Mouse (Mus musculus) CH12.LX (cell line): ENCODE data around the gene Ndufb2. TPM values are rescaled to one million over a fixed set of nuclear protein-coding genes. Genes with fewer than 3 reads are reported as not detected.

Experiments used
- DNase-seq: peaks from one replicate; pipeline ENCODE4 v3.0.0-alpha.2; 2013; ENCODE audit errors: extremely low read depth
- H3K27ac ChIP-seq: 2 replicates; pipeline ENCODE4 v1.5.1; 2012; ENCODE audit warnings: low read depth, mild to moderate bottlenecking, control low read depth, moderate library complexity; ENCODE audit not compliant: insufficient read depth
- H3K27me3 ChIP-seq: replicated peaks from 2 replicates; pipeline ENCODE3; 2012; ENCODE audit warnings: inconsistent platforms
- H3K36me3 ChIP-seq, 2 experiments: replicated peaks in 1 of 2; 2 replicates each; pipeline versions ENCODE3 to v1.6.1; 2012; ENCODE audit warnings: inconsistent platforms in 1 of 2, low read length in 1 of 2, mild to moderate bottlenecking in 1 of 2, mixed read lengths in 1 of 2, moderate library complexity in 1 of 2; ENCODE audit not compliant: control insufficient read depth in 1 of 2, insufficient read depth in 1 of 2
- H3K4me1 ChIP-seq, 2 experiments: 2 replicates each; pipeline ENCODE4 v1.6.1; 2012; ENCODE audit warnings: inconsistent platforms in 1 of 2, moderate library complexity in 1 of 2; ENCODE audit not compliant: insufficient read depth in 2 of 2, control insufficient read depth in 1 of 2
- H3K4me2 ChIP-seq: 2 replicates; pipeline ENCODE4 v1.6.1; 2012; ENCODE audit warnings: low read depth, mild to moderate bottlenecking, control low read depth; ENCODE audit not compliant: poor library complexity, insufficient read depth, severe bottlenecking
- H3K4me3 ChIP-seq, 3 experiments: fragments of 150-350 bp in 1 of 3; sonication (generic) in 1 of 3; replicated peaks in 1 of 3; 2 replicates each; pipeline versions ENCODE3 to v1.5.1; 2011 to 2012; ENCODE audit warnings: low read depth in 2 of 3, low read length in 2 of 3, mild to moderate bottlenecking in 2 of 3, moderate library complexity in 2 of 3, control low read depth in 1 of 3, improper control_type of control experiment in 1 of 3, inconsistent platforms in 1 of 3, mixed read lengths in 1 of 3; ENCODE audit not compliant: poor library complexity in 1 of 3
- H3K79me2 ChIP-seq: replicated peaks from 2 replicates; pipeline ENCODE4 v1.6.1; 2012; ENCODE audit warnings: mild to moderate bottlenecking, moderate library complexity; ENCODE audit not compliant: control insufficient read depth, poor library complexity, insufficient read depth, severe bottlenecking; ENCODE audit errors: extremely low read depth
- H3K9ac ChIP-seq: 2 replicates; pipeline ENCODE4 v1.6.1; 2012; ENCODE audit warnings: low read depth, mild to moderate bottlenecking, control low read depth, moderate library complexity; ENCODE audit not compliant: insufficient read depth
- H3K9me3 ChIP-seq: replicated peaks from 2 replicates; pipeline ENCODE3; 2012; ENCODE audit warnings: low read length, inconsistent platforms, mixed read lengths
- BHLHE40 ChIP-seq: IDR thresholded peaks from 2 replicates; pipeline ENCODE4 v1.6.1; 2011; ENCODE audit warnings: mild to moderate bottlenecking, low read depth, low read length, improper control_type of control experiment
- CHD1 ChIP-seq: IDR thresholded peaks from 2 replicates; pipeline ENCODE4 v1.6.1; 2012; ENCODE audit warnings: low read depth, low read length, improper control_type of control experiment, inconsistent platforms
- CHD2 ChIP-seq: IDR thresholded peaks from 2 replicates; pipeline ENCODE4 v1.6.1; 2011; ENCODE audit warnings: low read length, improper control_type of control experiment
- CTCF ChIP-seq, 2 experiments: IDR thresholded peaks in 1 of 2; conservative IDR thresholded peaks in 1 of 2; 2 replicates each; pipeline ENCODE4 v1.5.1; 2011 to 2012; ENCODE audit warnings: low read depth in 2 of 2, low read length in 2 of 2, improper control_type of control experiment in 1 of 2, inconsistent platforms in 1 of 2, mild to moderate bottlenecking in 1 of 2, moderate library complexity in 1 of 2
- E2F4 ChIP-seq: IDR thresholded peaks from 2 replicates; pipeline ENCODE4 v1.6.1; 2011; ENCODE audit warnings: low read depth, low read length, improper control_type of control experiment; ENCODE audit not compliant: insufficient replicate concordance
- IRF4 ChIP-seq: IDR thresholded peaks from 2 replicates; pipeline ENCODE4 v1.6.1; 2014; ENCODE audit warnings: low read depth, mild to moderate bottlenecking, inconsistent platforms, low read length, improper control_type of control experiment
- JUN ChIP-seq: IDR thresholded peaks from 2 replicates; pipeline ENCODE4 v1.6.1; 2011; ENCODE audit warnings: low read depth, mild to moderate bottlenecking, low read length, improper control_type of control experiment, moderate library complexity; ENCODE audit not compliant: insufficient read depth
- JUND ChIP-seq: conservative IDR thresholded peaks from 2 replicates; pipeline ENCODE4 v1.6.1; 2011; ENCODE audit warnings: low read depth, low read length, improper control_type of control experiment
- KAT2A ChIP-seq: IDR thresholded peaks from 2 replicates; pipeline ENCODE4 v1.6.1; 2012; ENCODE audit warnings: low read length, improper control_type of control experiment, inconsistent platforms; ENCODE audit not compliant: insufficient replicate concordance
- MAFK ChIP-seq: IDR thresholded peaks from 2 replicates; pipeline ENCODE4 v1.6.1; 2011; ENCODE audit warnings: low read length, improper control_type of control experiment; ENCODE audit not compliant: insufficient replicate concordance
- MAZ ChIP-seq: IDR thresholded peaks from 2 replicates; pipeline ENCODE4 v1.6.1; 2012; ENCODE audit warnings: low read depth, mild to moderate bottlenecking, inconsistent platforms, low read length, improper control_type of control experiment, moderate library complexity
- MXI1 ChIP-seq: IDR thresholded peaks from 2 replicates; pipeline ENCODE4 v1.6.1; 2011; ENCODE audit warnings: mild to moderate bottlenecking, low read depth, low read length, improper control_type of control experiment
- MYC ChIP-seq: IDR thresholded peaks from 2 replicates; pipeline ENCODE4 v1.6.1; 2011; ENCODE audit warnings: low read depth, mild to moderate bottlenecking, improper control_type of control experiment, low read length
- PAX5 ChIP-seq: IDR thresholded peaks from 2 replicates; pipeline ENCODE4 v1.6.1; 2012; ENCODE audit warnings: low read length, inconsistent platforms, mixed read lengths
- POLR2A ChIP-seq: IDR thresholded peaks from 2 replicates; pipeline ENCODE4 v1.6.1; 2011; ENCODE audit warnings: low read depth, mild to moderate bottlenecking, improper control_type of control experiment, low read length
- RCOR1 ChIP-seq: conservative IDR thresholded peaks from 2 replicates; pipeline ENCODE4 v1.6.1; 2012; ENCODE audit warnings: low read depth, mild to moderate bottlenecking, inconsistent platforms, low read length, improper control_type of control experiment
- SIN3A ChIP-seq: IDR thresholded peaks from 2 replicates; pipeline ENCODE4 v1.6.1; 2012; ENCODE audit warnings: low read length, improper control_type of control experiment, inconsistent platforms
- SMC3 ChIP-seq: IDR thresholded peaks from 2 replicates; pipeline ENCODE4 v1.6.1; 2011; ENCODE audit warnings: low read depth, low read length, improper control_type of control experiment
- TBP ChIP-seq: conservative IDR thresholded peaks from 2 replicates; pipeline ENCODE4 v1.6.1; 2011; ENCODE audit warnings: low read depth, low read length, improper control_type of control experiment
- USF2 ChIP-seq: conservative IDR thresholded peaks from 2 replicates; pipeline ENCODE4 v1.6.1; 2011; ENCODE audit warnings: low read depth, low read length, improper control_type of control experiment
- ZC3H11A ChIP-seq: IDR thresholded peaks from 2 replicates; pipeline ENCODE4 v1.6.1; 2012; ENCODE audit warnings: low read depth, mild to moderate bottlenecking, inconsistent platforms, low read length, improper control_type of control experiment
- ZMIZ1 ChIP-seq: IDR thresholded peaks from 2 replicates; pipeline ENCODE4 v1.6.1; 2012; ENCODE audit warnings: low read depth, mild to moderate bottlenecking, inconsistent platforms, low read length, improper control_type of control experiment
- dilution Hi-C: fragments of 300-500 bp; cut with MboI; formaldehyde crosslinking; loops from 2 replicates; pipeline ENCODE4 v1.14.3; 2020; ENCODE audit warnings: low sequenced_read_pairs; ENCODE audit not compliant: extremely low pct_unique_long_range_greater_than_20kb, extremely low pct_ligation_motif_present
- in situ Hi-C: fragments of 300-500 bp; cut with MboI; formaldehyde crosslinking; loops from 3 replicates; pipeline ENCODE4 v1.14.3; 2019; ENCODE audit warnings: low sequenced_read_pairs, low pct_ligation_motif_present, low pct_unique_long_range_greater_than_20kb, mixed read lengths
- polyA plus RNA-seq: library from polyadenylated mRNA; unstranded; fragments of >175 nt; gene quantifications from 2 replicates; pipeline ENCODE4 v1.2.1, GENCODE M21; 2012; ENCODE audit warnings: low read depth; ENCODE audit not compliant: insufficient read length
- total RNA-seq, 2 experiments: library from RNA; depleted of rRNA; stranded (reverse); fragments of 300-350 nt in 1 of 2; fragments of >200 nt in 1 of 2; gene quantifications; 2 replicates each; pipeline ENCODE4 v1.2.3; 2012 to 2014

Ndufb2 gene
- total and polyA plus RNA-seq, 3 experiments = 90.9 to 225 (median 162) TPM

GRCm38 (mm10) chr6:39600851-39601250 lies 8.5 kb downstream of the Ndufb2 start:
- no peaks in the 10 kb centered on the region for H3K27me3 ChIP-seq
- H3K27ac ChIP-seq = no peak overlapping the region
- no peak for DNase-seq
- no peaks in the 10 kb centered on the region for H3K9me3 ChIP-seq
- TF ChIP-seq JUND (no peak), ZMIZ1 (no peak), MAFK (no peak), POLR2A (no peak), KAT2A (no peak), CHD1 (no peak), CHD2 (no peak), MXI1 (no peak), MAZ (no peak), SMC3 (no peak), RCOR1 (no peak), BHLHE40 (no peak)
- peaks cover 45 to 85% of the 10 kb centered on the region in 2 experiments for H3K36me3 ChIP-seq
- dilution Hi-C loops = no loop called here
- H3K4me1 ChIP-seq = no peaks in the 10 kb centered on the region
- H3K79me2 ChIP-seq = no peaks in the 10 kb centered on the region
- H3K4me2 ChIP-seq = no peak overlapping the region
- H3K4me3 ChIP-seq = no peak overlapping the region
- in situ Hi-C loops = no loop called here
- no peak overlapping the region for H3K9ac ChIP-seq

GRCm38 (mm10) chr6:39601828-39602227 lies 9.5 kb downstream of the Ndufb2 start:
- Histone ChIP-seq H3K4me3 (no peak overlapping the region), H3K27me3 (no peaks in the 10 kb centered on the region), H3K4me2 (no peak overlapping the region), H3K36me3 (peaks cover 44 to 79% of the 10 kb centered on the region in 2 experiments), H3K79me2 (no peaks in the 10 kb centered on the region), H3K9me3 (no peaks in the 10 kb centered on the region), H3K4me1 (peaks cover 0 to 1% of the 10 kb centered on the region in 2 experiments; a peak in 1 of 4 replicates), H3K9ac (no peak overlapping the region), H3K27ac (no peak overlapping the region)
- in situ Hi-C loops = no loop called here
- dilution Hi-C loops = no loop called here
- DNase-seq = no peak
- TF ChIP-seq IRF4 (no peak), MAZ (no peak), ZC3H11A (no peak), E2F4 (no peak), USF2 (no peak), POLR2A (no peak), MYC (no peak), CTCF (conservative IDR thresholded peaks at IDR 0.05 in 1 of 2, IDR thresholded peaks at IDR 0.05 in 1 of 2; ENCODE audit: low read depth in 2 of 2, low read length in 2 of 2) (no peak), JUN (no peak), TBP (no peak), JUND (no peak), CHD2 (no peak), SIN3A (no peak), PAX5 (no peak)
